Mouse (Mus musculus) cerebellum, postnatal 36 days (tissue): ENCODE results near the gene Olfr1339.
A peak's percentile ranks its signal among the peaks of the same experiment; 100 is the strongest.

Experiments used
- DNase-seq, 2 experiments: peaks; one replicate each; pipeline ENCODE4 v3.0.0; 2021 to 2022; ENCODE audit warnings: mixed read lengths in 2 of 2

The Olfr1339 gene

GRCm38 (mm10) chr4:118731875-118732274 is at the start of gene Olfr1339:
Gene Olfr1339 (plus strand): TSS chr4:118732175.
- DNase-seq: no peak

GRCm38 (mm10) chr4:118687086-118687485 is 44.9 kb upstream of the Olfr1339 start:
- DNase-seq: no peak

GRCm38 (mm10) chr4:118692412-118692973 is 39.5 kb upstream of the Olfr1339 start, which contains the start of gene Olfr1342:
Gene Olfr1342 (minus strand): TSS chr4:118692756.
- DNase-seq: no peak

- DNase-seq: no peak
Measured at GRCm38 (mm10) chr4:118693812-118694211, 38.2 kb upstream of the Olfr1339 start.

GRCm38 (mm10) chr4:118703223-118703622 is 28.8 kb upstream of the Olfr1339 start, which contains the start of gene Olfr1341:
Gene Olfr1341 (plus strand): TSS chr4:118703523.
- DNase-seq: no peak

GRCm38 (mm10) chr4:118708086-118708485 is 23.9 kb upstream of the Olfr1339 start:
- no peak for DNase-seq

GRCm38 (mm10) chr4:118711656-118712055 is 20.3 kb upstream of the Olfr1339 start:
- DNase-seq: no peak

GRCm38 (mm10) chr4:118719838-118720237 is 12.1 kb upstream of the Olfr1339 start, which contains the start of gene Olfr1340:
Gene Olfr1340 (plus strand): TSS chr4:118720138.
- no peak for DNase-seq

GRCm38 (mm10) chr4:118721742-118722483 is 10.1 kb upstream of the Olfr1339 start:
- DNase-seq: no peak

GRCm38 (mm10) chr4:118739574-118739973 is 7.6 kb downstream of the Olfr1339 start:
- no peak for DNase-seq

- DNase-seq: no peak
Measured at GRCm38 (mm10) chr4:118740988-118741698, 9.2 kb downstream of the Olfr1339 start.

- peak; percentile 4 to 7 for DNase-seq
Measured at GRCm38 (mm10) chr4:118741881-118742280, 9.9 kb downstream of the Olfr1339 start.

GRCm38 (mm10) chr4:118758637-118759036 is 26.7 kb downstream of the Olfr1339 start, which contains the start of gene Olfr1338:
Gene Olfr1338 (minus strand): TSS chr4:118758737.
- no peak for DNase-seq

GRCm38 (mm10) chr4:118782486-118782885 is 50.5 kb downstream of the Olfr1339 start, which contains the start of gene Olfr1337:
Gene Olfr1337 (minus strand): TSS chr4:118782586.
- DNase-seq: no peak
